Mouse (Mus musculus) monocyte, adult 5-6 weeks (primary cell): Measurements from ENCODE around the gene G6pc. TPM values are rescaled to one million over a fixed set of nuclear protein-coding genes. Genes with fewer than 3 reads are reported as not detected.
"Not testable (repeated sequence)": the region's sequence is repeated elsewhere in the genome, so short reads cannot be mapped to it uniquely, and the experiment has no call there.

ENCODE experiments used
- ATAC-seq: fragments of 153-309, 156-312 bp; replicated peaks from 2 replicates; pipeline ENCODE4 v1.8.0; 2017; ENCODE audit warnings: mild to moderate bottlenecking; ENCODE audit not compliant: low TSS enrichment, insufficient number of reproducible peaks, severe bottlenecking, poor library complexity, low FRiP score
- total RNA-seq: library from RNA; stranded (forward); fragments of 200-1000, 200-491, 200-594 nt; gene quantifications from 3 replicates; pipeline ENCODE4 v1.2.3, GENCODE M21; 2017

Gene G6pc
- total RNA-seq, 1 experiment from 2014 or later: not detected

- no peak for ATAC-seq
Measured at GRCm38 (mm10) chr11:101353436-101353835, 13.9 kb upstream of the G6pc start.

- no peak for ATAC-seq
Measured at GRCm38 (mm10) chr11:101354438-101355010, 12.8 kb upstream of the G6pc start.

GRCm38 (mm10) chr11:101355916-101356315, 11.4 kb upstream of the G6pc start:
- no peak for ATAC-seq

- no peak for ATAC-seq
Measured at GRCm38 (mm10) chr11:101357505-101358182, 9.7 kb upstream of the G6pc start.

- ATAC-seq: no peak
Measured at GRCm38 (mm10) chr11:101359776-101360175, 7.6 kb upstream of the G6pc start.

- ATAC-seq: no peak
Measured at GRCm38 (mm10) chr11:101360651-101361113, 6.7 kb upstream of the G6pc start.

GRCm38 (mm10) chr11:101364531-101364931, 2.8 kb upstream of the G6pc start:
- no peak for ATAC-seq

- no peak for ATAC-seq
Measured at GRCm38 (mm10) chr11:101370141-101370540, 2.8 kb downstream of the G6pc start.

- no peak for ATAC-seq
Measured at GRCm38 (mm10) chr11:101374421-101374938, 7.1 kb downstream of the G6pc start.

GRCm38 (mm10) chr11:101378196-101378595, 10.8 kb downstream of the G6pc start:
- not testable (repeated sequence) for ATAC-seq

GRCm38 (mm10) chr11:101378926-101379325, 11.6 kb downstream of the G6pc start:
- ATAC-seq: no peak

- no peak for ATAC-seq
Measured at GRCm38 (mm10) chr11:101381817-101382216, 14.5 kb downstream of the G6pc start.

- no peak for ATAC-seq
Measured at GRCm38 (mm10) chr11:101395110-101395509, 27.7 kb downstream of the G6pc start.

GRCm38 (mm10) chr11:101415306-101415705, 47.9 kb downstream of the G6pc start:
- ATAC-seq: no peak

GRCm38 (mm10) chr11:101416433-101417100, 49.2 kb downstream of the G6pc start:
- no peak for ATAC-seq

GRCm38 (mm10) chr11:101417101-101417855, 49.9 kb downstream of the G6pc start, which contains the start of gene Aarsd1:
Aarsd1 (minus strand) TSS chr11:101417615.
- ATAC-seq: peak; percentile 87

GRCm38 (mm10) chr11:101418991-101419390, 51.6 kb downstream of the G6pc start:
- no peak for ATAC-seq

GRCm38 (mm10) chr11:101419610-101420009, 52.2 kb downstream of the G6pc start:
- ATAC-seq: no peak

GRCm38 (mm10) chr11:101420148-101420547, 52.8 kb downstream of the G6pc start:
- no peak for ATAC-seq
